Mouse (Mus musculus) bone marrow macrophage, adult 2 months (primary cell): ENCODE results near the gene Stx17.

ENCODE experiments used
- CTCF ChIP-seq: IDR thresholded peaks from 2 replicates; pipeline ENCODE4 v1.5.1; 2012; ENCODE audit warnings: low read depth, mild to moderate bottlenecking, low read length, moderate library complexity
- POLR2A ChIP-seq: IDR thresholded peaks from 2 replicates; pipeline ENCODE4 v1.6.1; 2012; ENCODE audit warnings: mild to moderate bottlenecking, low read depth, low read length, borderline replicate concordance

DNA sequence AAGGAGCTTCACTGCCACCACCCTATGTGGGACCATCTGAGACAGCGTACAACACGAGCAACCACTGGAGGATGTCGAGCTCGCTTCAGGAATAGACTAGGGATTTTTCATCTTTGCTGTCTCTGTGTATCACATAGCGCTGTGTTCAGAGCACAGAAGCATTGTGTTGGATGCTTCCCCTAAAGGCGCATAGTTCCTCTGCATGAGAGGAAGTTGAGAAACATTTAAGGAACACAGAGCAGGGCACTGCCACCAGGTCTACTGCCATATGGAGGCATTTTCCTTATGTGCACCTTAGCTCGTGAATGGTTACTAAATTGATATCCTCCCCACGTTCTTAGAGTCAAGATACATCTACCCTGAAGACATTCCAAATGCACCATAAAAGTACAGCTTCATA, 24.5 kb upstream of the Stx17 start:
- TF ChIP-seq CTCF (no peak), POLR2A (no peak)
